Mouse (Mus musculus): ENCODE measurements around the gene Slc1a5.

Slc1a5 gene

DNA sequence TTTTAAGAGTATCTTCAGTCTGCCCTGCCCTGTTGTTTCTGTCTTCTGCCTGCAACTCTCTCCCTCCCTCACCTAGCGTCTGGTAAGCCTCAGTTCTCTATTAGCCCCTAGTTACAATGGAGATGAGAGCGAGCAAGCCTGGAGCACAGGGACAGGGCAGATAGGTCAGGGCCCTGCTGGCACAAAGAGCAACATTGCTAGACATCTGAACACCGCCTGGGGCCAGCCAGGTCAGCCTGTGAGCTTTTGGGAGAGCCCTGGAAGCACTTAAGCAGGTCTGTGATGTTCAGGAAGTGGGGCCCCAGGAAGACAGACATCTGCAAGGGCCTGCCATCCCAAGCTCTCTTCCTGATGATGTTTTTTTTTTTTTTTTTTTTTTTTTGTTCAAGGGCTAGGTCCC lies 40.0 kb downstream of the Slc1a5 start:
- DNase-seq = no peak

DNA sequence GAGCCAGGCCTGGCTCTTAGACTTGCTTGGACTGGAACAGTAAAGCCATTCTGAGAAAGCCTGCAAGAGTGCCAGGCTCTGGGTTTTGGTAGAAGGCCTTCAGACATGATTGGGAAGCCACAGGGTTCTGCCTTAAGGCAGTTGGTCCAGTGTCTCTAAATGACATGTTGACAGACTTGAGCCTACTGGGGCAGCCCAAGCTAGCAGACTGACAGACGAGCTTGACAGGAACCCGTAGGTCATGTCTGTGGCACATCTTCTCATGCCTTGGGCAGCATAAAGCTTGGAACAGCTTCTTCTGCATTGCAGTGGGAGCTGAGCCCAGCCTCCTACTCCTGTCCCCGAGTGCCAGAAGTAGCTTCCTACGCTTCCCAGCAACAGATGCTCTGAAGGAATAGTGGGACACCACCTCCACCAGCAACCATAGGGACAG lies 40.5 kb downstream of the Slc1a5 start:
- DNase-seq = no peak

DNA sequence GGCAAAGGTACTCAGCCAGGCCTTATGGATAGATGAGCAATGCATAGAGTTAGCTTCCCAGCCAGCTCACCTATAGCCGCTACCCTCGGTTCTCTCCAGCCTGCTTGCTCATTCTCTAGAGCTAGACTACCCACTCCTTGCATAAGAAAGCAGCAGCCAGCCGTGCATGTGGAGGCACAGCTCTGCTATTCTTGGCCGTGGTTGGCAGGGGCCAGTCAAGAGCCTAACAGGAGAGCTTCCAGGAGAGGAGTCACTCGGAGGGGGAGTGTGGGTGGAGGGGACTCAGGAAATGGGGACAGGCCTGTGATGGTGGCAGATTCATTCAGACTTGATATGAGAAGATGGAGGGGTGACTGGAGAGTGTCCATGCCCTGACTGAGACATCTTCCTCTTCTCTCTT lies 42.6 kb downstream of the Slc1a5 start:
- no peak for DNase-seq

DNA sequence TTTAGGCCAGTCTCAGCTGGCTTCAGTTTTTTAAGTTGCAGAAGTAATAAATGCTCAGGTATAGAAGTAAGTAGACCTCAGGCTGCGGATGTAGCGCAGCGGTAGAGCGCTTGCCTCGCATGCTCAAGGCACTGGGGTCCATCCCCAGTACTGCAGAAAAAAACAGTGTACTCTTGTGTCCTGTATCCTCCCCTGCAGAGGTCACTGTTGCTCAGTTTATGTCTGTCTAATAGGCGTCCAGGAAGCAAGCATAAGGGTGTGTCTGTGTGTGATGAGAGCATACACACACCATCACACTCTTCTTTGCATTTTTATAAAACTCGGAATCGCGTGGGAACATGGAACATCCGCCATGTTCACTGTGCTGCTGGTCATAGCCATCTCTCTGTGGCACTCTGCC lies 44.6 kb downstream of the Slc1a5 start:
- peak; percentile 72 for DNase-seq

DNA sequence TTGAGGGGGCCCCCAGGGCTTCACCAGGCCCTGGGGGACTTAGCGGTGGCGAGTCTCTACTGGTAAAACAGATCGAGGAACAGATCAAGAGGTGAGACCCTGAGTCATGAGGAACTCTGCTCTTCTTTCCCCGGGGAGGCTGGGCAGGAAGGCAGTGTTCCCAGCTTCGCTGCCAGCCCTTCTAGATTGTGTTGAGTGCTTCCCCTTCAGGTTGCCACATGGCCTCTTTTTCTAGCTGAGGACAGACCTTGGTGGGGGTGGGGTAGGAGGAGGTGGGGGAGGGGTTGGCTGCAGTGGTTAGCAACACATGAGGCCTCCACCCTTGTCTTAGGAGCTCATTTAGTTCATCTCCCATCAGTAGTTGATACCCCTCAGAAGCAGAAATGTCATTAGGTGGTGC lies 45.4 kb downstream of the Slc1a5 start:
- DNase-seq = no peak

DNA sequence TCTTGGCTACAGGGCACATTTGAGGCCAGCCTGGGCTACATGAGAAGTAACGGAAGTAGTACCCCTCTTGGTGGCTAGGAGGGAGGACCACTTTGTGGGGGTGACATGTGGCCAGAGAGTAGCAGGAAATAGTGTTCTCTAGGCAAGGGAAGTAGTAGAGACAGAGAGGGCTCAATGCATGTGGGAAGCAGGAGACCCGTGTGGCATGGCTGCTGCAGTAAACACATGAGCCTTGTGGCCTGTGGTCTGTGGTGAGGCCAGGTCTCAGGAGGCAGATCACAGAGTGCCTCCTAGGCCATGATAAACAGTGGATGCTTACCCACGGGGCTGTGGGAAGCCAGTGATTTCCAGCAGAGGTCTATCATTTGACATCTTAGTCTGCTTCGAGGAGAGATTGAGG lies 46.1 kb downstream of the Slc1a5 start:
- no peak for DNase-seq

DNA sequence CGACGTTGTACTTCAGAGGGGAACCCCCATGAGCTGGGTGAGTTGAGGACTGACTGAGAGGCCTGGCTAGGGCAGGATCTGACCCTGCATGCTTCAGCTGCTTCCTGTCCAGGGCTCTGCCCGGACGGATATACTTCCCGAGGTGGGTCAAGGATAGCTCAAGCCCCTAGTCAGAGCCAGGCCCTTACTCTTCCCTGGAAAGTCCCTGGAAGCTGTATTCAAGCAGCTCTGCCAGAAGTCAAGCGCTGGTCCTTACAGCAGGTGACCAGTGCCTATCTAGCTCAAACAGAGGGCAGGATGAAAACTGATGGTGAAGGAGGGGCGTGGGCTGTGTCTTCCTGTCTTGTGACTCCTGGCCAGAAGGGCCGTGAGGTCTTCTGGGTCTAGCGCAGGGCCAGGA lies 49.3 kb downstream of the Slc1a5 start:
- no peak for DNase-seq

DNA sequence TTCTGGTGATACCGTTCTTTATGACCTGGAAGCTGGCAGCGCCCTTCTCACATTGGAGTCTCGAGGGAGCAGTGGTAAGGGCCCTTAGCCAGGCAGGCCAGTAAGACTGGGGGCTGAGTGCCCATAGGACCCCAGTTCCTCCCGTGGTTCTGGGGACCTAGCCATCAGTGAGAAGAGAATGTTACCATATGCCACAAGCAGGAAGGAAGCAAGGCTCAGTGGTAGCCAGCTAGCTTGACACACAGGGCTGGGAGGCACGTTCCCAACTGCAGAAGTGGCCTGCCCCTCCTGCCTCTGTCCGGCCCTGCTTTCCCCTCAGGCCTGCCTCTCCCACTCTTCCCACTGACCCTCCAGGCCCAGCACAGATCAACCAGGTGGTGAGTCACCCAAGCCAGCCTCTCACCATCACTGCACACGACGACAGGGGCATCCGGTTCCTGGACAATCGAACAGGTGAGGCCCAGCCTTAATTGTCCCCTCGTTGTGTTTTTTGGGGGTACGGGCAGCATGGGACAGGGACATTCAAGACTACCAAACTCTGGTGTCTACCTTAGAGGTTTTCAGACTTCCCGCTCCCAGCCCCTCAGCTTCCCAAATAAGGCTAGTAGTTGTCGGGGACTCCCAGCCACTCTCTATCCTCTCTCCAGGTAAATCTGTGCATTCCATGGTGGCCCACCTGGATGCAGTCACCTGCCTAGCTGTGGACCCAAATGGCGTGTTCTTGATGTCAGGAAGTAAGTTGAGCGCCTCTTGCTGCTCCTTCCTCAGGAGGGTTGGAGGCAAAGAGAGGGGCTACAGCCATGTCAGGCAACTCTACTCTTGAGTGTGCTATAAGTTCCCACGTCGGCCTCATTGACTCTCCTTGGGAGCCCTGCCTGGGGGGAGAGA lies 57.0 kb downstream of the Slc1a5 start:
- peak; percentile 34 for DNase-seq

DNA sequence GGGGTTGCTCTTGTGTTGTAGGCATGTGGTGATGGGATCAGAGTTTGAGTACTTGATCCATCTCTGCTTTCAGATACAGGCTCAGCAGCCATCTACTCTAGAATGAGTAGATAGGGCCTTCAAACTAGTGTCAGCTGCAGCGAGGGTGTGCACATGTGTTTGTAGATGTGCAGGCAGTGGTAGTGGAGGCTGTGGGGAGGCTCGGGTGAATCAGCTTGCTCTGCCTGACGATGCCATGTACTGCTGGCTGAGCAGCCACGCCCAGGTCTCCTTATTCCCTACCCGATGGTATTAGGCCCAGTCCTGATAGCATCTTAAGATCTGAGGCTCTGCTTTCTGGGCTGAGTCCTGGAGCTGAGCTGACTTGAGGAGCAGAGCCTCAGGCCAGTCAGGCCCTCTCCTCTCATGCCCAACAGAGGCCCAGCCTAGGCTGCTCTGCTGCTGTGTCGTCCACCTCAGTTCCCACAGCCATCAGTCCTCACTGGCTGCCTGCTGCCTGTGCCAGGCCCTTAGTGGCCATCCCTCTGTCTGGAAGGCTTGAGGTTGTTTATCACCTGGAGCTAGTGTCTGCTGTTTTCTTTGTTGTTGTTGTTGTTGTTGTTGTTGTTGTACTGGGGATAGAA lies 57.8 kb downstream of the Slc1a5 start:
- DNase-seq = no peak

DNA sequence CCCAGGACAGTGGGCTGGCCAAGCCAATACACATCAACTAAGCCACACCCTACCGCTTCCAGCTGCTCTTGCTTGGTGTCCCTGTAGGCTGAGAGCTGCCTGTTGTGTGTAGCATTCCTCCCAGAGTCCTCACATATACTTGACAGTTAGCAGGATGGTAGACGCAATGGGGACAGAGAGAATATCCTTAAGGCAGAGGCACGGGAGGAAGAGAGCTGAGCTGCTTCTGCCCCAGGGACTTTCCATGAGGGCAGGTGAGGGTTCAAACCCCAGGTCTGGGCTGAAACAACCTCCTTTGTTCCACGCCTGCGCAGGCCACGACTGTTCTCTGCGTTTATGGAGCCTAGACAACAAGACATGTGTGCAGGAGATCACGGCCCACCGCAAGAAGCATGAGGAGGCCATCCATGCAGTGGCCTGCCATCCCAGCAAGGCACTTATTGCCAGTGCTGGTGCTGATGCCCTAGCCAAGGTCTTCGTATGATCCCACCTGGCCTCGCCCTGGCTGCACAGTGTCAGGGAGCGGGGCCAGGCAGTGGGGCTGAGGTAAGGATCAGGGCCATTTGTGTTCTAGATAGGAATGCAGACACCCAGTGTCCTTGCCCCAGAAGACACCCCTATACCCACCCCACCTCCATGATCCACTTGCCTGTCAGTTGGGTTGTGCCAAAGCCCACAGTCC lies 58.4 kb downstream of the Slc1a5 start:
- no peak for DNase-seq

DNA sequence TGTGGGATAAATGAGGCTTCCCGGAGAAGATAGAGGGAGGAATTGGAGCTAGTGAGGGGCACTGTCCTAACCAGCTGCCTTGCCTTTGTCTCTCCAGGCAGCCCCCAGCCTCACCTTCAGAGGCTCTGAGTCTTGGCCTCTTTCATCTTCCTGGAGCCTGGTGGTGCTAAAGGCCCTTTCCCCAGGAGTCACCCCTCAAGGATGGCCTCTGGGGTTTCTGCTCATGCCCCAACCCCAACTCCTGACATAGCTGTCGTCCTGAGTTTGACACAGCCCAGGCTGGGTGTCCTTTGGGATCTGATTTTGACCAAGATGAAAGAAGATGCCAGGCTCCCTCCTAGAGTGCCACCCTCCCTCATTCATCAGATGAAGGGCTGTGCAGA lies 59.0 kb downstream of the Slc1a5 start:
- DNase-seq = no peak

DNA sequence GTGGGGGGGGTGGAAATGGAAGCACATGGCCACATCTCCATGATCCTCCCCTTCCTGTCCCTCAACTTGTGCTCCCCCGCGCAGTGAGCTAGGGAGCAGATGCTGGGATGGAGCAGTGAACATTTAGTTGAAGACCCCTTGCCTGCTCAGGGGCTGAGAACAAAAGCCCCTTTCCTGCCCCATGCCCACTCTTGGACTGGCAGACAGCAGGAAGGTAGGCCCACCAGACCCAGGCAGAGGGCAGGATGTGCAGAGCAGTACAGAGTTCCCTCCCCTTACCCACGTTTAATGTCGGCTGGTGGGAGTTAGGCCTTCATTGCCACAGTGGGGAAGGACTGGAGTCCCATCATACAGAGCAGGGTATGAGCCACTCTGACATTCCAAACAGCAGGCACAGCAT lies 59.9 kb downstream of the Slc1a5 start:
- peak; percentile 65 for DNase-seq

DNA sequence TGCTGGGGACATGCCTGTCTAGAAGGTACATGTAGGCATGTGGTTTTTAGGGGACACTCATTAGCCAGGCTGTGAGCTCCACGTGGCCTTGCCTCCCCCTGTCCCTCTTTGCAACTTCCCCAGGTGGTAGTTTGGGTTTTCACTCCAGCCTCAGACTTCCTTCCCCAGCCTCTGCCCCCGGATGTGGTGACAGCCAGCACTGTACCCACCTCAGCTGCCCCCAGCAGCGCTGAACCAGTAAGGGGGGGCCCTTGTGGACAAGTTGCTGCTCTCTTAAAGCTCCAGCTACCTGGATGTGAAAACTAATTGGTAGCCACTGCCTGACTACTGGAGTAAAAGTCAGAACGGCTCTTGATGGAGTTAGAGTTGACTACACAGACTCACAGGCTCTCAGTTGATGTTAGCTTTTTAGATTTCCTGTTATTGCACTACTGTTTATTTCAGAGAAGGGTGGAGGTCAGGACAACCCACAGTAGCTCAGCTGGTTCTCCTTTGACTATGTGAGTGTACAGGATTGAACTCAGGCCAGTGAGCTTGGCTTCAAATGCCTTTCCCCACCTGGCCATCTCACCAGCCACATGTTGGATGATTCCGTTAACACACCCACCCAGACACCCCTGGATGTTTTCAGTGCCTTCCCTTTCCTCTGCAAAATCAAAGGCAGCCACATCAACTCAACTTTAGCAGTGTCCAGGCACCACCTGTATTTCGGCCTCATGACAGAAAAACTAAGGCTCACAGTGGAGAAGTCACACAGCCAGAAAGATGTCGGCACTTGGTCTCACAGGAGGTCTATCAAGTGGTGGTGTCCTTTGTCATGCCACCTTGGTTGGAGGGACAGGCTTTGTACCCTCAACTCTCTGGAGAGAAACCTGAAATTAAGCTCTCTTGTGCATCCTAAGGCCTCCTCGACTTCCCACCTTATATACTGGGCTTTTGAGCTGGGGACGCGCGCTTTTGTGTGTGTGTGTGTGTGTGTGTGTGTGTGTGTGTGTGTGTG lies 60.7 kb downstream of the Slc1a5 start:
- peak; percentile 91 for DNase-seq

DNA sequence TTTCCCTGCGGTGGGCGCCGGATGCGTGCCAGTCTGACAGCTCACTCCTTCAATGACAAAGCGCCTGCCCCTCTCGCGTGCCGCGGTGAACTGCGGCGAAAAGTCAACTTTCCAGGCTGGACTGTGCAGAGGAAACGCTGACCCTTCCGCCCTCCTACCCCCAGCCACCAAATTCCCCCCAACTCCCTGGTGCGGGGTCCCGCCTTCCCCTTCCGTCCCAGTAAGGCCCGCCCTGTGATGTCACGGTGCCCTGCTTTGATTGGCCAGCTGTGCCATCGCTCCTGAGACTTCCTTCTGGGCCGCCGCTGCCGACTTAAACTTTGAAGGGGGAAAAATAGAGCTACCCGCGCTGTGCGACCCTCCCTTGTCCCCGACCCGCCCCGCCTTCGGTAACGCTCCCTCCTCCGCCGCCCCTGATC lies 61.5 kb downstream of the Slc1a5 start, which contains the start of gene Prkd2:
Gene Prkd2 (plus strand): TSS at position 258 of the 419 bp plus-strand sequence.
- DNase-seq = peak; percentile 96

DNA sequence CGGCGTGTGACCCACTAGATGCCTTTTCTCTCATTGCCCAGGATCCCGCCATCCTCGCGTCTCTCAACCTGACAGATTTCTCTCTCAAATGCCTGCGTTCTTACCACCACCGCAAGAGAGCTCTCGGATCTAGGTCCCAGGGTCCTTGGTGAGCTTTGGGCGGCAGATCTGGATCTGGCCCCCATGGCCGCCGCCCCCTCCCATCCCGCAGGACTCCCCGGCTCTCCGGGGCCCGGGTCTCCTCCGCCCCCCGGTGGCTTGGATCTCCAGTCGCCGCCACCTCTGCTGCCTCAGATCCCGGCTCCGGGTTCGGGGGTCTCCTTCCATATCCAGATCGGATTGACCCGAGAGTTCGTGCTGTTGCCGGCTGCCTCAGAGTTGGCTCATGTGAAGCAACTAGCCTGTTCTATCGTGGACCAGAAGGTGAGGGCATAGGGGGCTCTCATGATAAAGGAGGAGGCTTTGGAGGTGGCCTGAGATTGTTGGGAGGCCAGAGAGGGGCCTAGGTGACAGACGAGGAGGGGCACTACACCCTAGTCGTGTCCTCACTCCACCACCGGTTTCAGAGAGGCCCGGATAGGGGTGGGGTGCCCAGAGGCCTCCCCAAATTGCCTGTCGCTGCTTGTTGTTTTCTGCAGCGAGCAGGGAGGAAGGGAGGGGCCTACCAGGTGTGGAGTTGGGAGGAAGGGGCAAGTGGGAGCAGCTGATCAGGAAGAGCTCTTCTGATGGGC lies 62.5 kb downstream of the Slc1a5 start:
- DNase-seq = peak; percentile 89

DNA sequence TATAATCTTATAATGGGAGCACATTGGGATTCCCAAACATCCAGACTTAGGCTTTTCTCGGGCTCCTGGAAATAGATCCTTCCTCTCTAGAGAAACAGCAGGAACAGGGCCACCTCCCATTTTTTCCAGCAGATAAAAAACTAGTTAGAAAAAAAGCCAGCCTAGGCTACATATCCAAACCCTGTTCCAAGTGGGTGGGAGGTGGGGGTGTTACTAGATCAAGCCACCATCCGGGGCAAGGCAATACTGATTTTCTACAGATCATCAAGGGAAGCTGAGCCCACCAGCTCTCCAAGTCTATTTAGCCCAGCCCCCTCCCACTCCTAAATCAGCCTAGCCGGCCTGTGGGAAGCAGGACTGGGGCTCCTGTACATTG lies 63.5 kb downstream of the Slc1a5 start:
- DNase-seq = no peak

DNA sequence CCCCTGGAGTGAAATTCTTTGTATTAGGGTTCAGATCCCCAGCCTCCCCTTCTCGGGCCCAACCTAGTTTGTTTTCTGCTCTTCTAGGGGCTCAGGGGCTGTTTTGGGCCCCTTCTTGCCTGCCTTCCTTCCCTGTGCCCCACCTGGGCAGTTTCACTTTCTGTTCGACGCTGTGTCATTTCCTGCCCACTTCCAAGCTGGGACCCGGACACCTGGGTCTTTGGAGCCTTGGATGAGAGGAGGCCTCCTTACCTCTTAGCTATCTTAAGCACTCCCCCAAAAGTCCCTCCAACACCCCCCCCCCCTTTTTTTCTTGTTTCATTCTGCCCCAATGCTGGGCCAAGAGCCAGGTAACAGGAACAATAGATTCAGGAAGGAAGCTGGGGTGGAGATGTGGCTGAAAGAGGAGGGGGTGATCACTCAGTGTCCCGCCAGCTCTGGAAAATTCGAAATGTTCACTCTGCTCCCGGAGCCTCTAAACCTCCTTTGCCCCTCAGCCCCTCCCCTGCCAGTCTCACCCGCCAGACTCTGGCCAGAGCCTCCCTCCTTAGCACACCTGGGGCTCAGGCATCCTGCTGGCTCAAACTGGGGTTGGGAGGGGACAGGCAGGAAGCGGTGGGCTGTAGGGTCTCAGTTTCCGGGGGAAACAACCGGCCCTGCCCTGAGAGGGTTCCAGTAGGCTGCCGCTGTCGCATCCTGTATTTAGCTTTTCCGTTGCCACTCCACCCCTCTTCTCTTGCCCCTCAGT lies 64.1 kb downstream of the Slc1a5 start:
- peak; percentile 90 for DNase-seq

DNA sequence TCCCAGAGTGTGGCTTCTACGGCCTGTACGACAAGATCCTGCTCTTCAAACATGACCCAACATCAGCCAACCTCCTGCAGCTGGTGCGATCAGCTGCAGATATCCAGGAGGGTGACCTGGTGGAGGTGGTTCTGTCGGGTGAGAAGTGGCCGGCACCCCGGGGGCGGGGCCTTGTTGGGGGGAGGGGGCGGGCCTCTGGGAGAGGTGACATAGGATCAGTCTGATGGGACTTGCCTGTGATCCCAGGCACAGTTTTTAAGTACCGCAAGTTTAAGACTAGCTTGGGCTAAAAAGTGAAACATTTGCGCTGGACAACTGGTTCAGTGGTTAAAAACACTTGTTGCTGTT lies 64.7 kb downstream of the Slc1a5 start:
- no peak for DNase-seq

DNA sequence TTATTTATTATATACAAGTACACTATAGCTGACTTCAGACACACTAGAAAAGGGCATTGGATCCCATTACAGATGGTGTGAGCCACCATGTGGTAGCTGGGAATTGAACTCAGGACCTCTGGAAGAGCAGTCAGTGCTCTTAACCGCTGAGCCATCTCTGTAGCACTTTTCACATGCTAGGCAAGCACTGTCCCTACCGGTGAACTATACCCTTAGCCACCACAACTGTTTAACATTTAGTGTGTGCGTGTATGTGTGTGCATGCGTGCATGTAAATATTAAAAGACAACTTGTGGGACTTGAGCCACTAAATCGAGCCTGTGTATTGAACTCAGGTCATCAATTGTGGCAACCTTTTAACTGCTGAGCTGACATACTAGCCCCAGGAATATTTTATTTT lies 65.6 kb downstream of the Slc1a5 start:
- no peak for DNase-seq

DNA sequence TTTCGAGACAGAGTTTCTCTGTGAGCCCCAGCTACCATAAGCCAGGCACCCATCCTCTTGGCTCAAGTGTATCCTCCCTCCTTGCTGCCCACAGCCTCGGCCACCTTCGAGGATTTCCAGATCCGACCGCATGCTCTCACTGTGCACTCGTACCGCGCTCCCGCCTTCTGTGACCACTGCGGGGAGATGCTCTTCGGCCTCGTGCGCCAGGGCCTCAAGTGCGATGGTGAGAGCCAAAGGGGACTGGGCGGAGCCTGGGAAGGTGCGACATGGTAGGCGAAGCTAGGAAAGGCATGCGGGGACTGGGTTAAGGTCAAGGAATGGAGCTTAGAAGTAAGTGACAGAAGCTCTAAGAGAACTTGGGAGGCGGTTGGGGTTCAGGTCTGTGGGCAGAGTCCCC lies 66.4 kb downstream of the Slc1a5 start:
- no peak for DNase-seq
